Mouse (Mus musculus) thymus, adult 2 months (tissue): ENCODE measurements around the gene Nedd8. TPM values are rescaled to one million over a fixed set of nuclear protein-coding genes. Genes with fewer than 3 reads are reported as not detected.

Source experiments
- DNase-seq: peaks from one replicate; pipeline ENCODE4 v3.0.0; 2021
- H3K27ac ChIP-seq: fragments of 200-500 bp; 2 replicates; pipeline ENCODE4 v1.5.1; 2012; ENCODE audit warnings: low read length, control low read depth; ENCODE audit not compliant: control insufficient read depth, insufficient read depth
- H3K27me3 ChIP-seq: fragments of 200-500 bp; 2 replicates; pipeline ENCODE4 v1.6.1; 2012; ENCODE audit warnings: mild to moderate bottlenecking, low read length, moderate library complexity, mixed read lengths; ENCODE audit not compliant: control insufficient read depth, insufficient read depth
- H3K36me3 ChIP-seq: fragments of 200-500 bp; 2 replicates; pipeline ENCODE4 v1.6.1; 2012; ENCODE audit warnings: mild to moderate bottlenecking, low read length, moderate library complexity; ENCODE audit not compliant: control insufficient read depth, insufficient read depth
- H3K4me1 ChIP-seq: fragments of 200-500 bp; replicated peaks from 2 replicates; pipeline ENCODE4 v1.6.1; 2012; ENCODE audit warnings: low read length; ENCODE audit not compliant: control insufficient read depth, insufficient read depth
- H3K4me3 ChIP-seq: fragments of 200-500 bp; 2 replicates; pipeline ENCODE4 v1.5.1; 2012; ENCODE audit warnings: mild to moderate bottlenecking, low read length, control low read depth, moderate library complexity; ENCODE audit not compliant: control insufficient read depth, insufficient read depth
- CTCF ChIP-seq: fragments of 200-500 bp; IDR thresholded peaks from 2 replicates; pipeline ENCODE4 v1.5.1; 2012; ENCODE audit warnings: mild to moderate bottlenecking, control low read depth, low read length, moderate library complexity, borderline replicate concordance; ENCODE audit not compliant: control insufficient read depth, poor library complexity, insufficient read depth; ENCODE audit errors: extremely low read depth
- POLR2A ChIP-seq: fragments of 200-500 bp; IDR thresholded peaks from 2 replicates; pipeline ENCODE4 v1.6.1; 2012; ENCODE audit warnings: mild to moderate bottlenecking, low read length, control low read depth, moderate library complexity; ENCODE audit not compliant: control insufficient read depth, poor library complexity, insufficient read depth; ENCODE audit errors: extremely low read depth
- WGBS: fragments of 180-500 bp; shearing (Covaris S2); methylation state at CpG from one replicate; pipeline ENCODE4 v1.1.7; 2018; 5-methylcytosine and 5-hydroxymethylcytosine counted together
- polyA plus RNA-seq: library from polyadenylated mRNA; depleted of rRNA; stranded (reverse); fragments of >200 nt; gene quantifications from 2 replicates; pipeline ENCODE4 v1.2.3, GENCODE M21; 2012

Nedd8 gene
- polyA plus RNA-seq, 1 experiment: 416 TPM

GRCm38 (mm10) chr14:55714893-55715292, 43.0 kb upstream of the Nedd8 start:
- TF ChIP-seq CTCF (no peak), POLR2A (no peak)
- Histone ChIP-seq H3K36me3 (0 out of 2 replicates have a peak, but pooled peaks cover 3% of the 10 kb centered on the region), H3K27me3 (no peaks in the 10 kb centered on the region), H3K27ac (no peak overlapping the region), H3K4me1 (0 out of 2 replicates have a peak, but pooled peaks cover 5% of the 10 kb centered on the region), H3K4me3 (no peak overlapping the region)
- no peak for DNase-seq
- WGBS: 45% methylated on average over 6 of the region's 6 CpGs

DNA sequence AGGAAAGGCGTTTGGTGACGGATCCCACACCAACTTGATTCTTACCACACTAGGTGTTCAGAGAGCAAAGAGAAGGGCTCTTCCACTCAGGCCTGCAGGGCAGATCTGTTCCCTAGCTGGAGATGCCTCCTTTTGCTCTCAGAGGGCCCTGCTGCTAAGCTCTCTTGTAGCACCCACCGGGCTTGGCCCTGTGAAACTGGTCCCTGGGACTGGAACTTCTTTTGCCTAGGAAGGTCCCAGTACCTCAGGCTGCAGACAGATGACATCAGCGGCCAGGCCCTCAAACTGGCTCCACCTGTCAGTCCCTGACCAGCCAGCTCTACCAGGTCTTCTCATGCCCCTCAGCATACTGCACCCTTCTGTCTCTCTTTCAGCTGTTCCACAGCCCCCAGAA, 41.8 kb upstream of the Nedd8 start, which contains the start of gene Tgm1:
Gene Tgm1, minus strand, starts transcription at position 198 of the 394 bp plus-strand sequence.
- H3K27me3 ChIP-seq: no peaks in the 10 kb centered on the region
- H3K4me3 ChIP-seq: no peak within 1 kb of the TSS
- 0 out of 2 replicates have a peak, but pooled peaks cover 5% of the 10 kb centered on the region for H3K4me1 ChIP-seq
- DNase-seq: no peak
- 41% methylated on average over 4 of the region's 4 CpGs for WGBS
- TF ChIP-seq CTCF (no peak), POLR2A (no peak)
- 0 out of 2 replicates have a peak, but pooled peaks cover 3% of the 10 kb centered on the region for H3K36me3 ChIP-seq
- no peak within 1 kb of the TSS for H3K27ac ChIP-seq

GRCm38 (mm10) chr14:55713007-55713728, 41.2 kb upstream of the Nedd8 start:
- Histone ChIP-seq H3K27ac (no peak overlapping the region), H3K4me3 (no peak overlapping the region), H3K27me3 (no peaks in the 10 kb centered on the region), H3K4me1 (0 out of 2 replicates have a peak, but pooled peaks cover 5% of the 10 kb centered on the region), H3K36me3 (0 out of 2 replicates have a peak, but pooled peaks cover 3% of the 10 kb centered on the region)
- WGBS: 28% methylated on average over 25 of the region's 25 CpGs
- TF ChIP-seq CTCF: no peak
- TF ChIP-seq POLR2A: no peak
- no peak for DNase-seq

DNA sequence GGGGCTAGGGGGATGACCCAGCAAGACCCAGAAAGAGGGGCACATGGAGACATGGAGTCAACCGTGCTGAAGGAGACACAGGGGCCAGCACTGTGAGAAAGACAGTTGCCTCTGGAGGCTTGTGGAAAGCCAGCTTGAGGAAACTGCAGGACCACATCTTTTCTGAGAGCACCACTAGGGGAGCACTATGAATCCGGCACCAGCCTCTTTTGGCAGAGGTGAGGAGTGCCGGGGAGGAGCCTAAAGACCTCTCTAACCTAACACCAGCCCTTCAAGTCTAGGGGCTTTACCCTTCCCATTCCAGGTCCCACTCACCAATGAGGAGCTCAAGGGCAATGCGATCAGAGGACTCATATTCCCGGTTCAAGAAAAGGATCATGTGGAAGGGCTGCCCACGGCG, 39.9 kb upstream of the Nedd8 start:
- TF ChIP-seq POLR2A (no peak), CTCF (no peak)
- Histone ChIP-seq H3K27me3 (no peaks in the 10 kb centered on the region), H3K4me1 (0 out of 2 replicates have a peak, but pooled peaks cover 5% of the 10 kb centered on the region), H3K36me3 (no peaks in the 10 kb centered on the region), H3K4me3 (no peak overlapping the region), H3K27ac (no peak overlapping the region)
- WGBS: 88% methylated on average over 7 of the region's 7 CpGs
- DNase-seq: no peak

DNA sequence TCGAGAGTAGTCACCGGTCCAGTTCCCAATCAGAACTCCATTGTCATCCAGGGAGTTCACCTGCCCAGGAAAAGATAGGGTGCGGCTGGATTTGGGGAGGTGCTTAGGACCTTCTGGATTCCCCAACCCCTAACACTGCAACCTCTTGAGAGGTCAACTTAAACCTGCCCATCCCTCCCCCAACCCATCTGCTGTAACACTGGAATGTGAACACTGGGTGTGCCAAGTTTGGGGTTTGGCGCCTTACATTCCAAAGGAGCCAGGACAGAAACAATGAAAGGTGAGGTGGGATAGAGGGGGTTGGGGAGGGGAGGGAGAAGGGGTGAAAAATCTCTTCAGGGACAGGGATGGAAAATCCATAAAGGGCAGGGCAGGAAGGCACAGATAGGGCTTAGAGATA, 37.6 kb upstream of the Nedd8 start:
- WGBS: 95% methylated on average over 4 of the region's 4 CpGs
- TF ChIP-seq CTCF: no peak
- no peak for TF ChIP-seq POLR2A
- Histone ChIP-seq H3K27ac (no peak overlapping the region), H3K27me3 (no peaks in the 10 kb centered on the region), H3K4me1 (0 out of 2 replicates have a peak, but pooled peaks cover 5% of the 10 kb centered on the region), H3K4me3 (no peak overlapping the region), H3K36me3 (no peaks in the 10 kb centered on the region)
- DNase-seq: no peak

- no peak overlapping the region for H3K27ac ChIP-seq
- WGBS: over 99% methylated on average over 5 of the region's 5 CpGs
- H3K4me1 ChIP-seq: no peaks in the 10 kb centered on the region
- no peaks in the 10 kb centered on the region for H3K36me3 ChIP-seq
- TF ChIP-seq POLR2A: no peak
- TF ChIP-seq CTCF: no peak
- H3K4me3 ChIP-seq: no peak overlapping the region
- H3K27me3 ChIP-seq: no peaks in the 10 kb centered on the region
- no peak for DNase-seq
Measured at GRCm38 (mm10) chr14:55707397-55707796, 35.5 kb upstream of the Nedd8 start.
